Mouse (Mus musculus) gastrocnemius, postnatal 25 days (tissue): Measurements from ENCODE around the gene Faap20. TPM values are rescaled to one million over a fixed set of nuclear protein-coding genes. Genes with fewer than 3 reads are reported as not detected.

Experiments used
- DNase-seq: peaks from one replicate; pipeline ENCODE4 v3.0.0; 2022
- long read RNA-seq, 2 experiments: library from polyadenylated mRNA; stranded (forward); transcript quantifications; one replicate each; pipeline ENCODE4 v2.0.0; 2021
- total RNA-seq, 2 experiments: library from RNA; stranded (reverse); gene quantifications; 1 replicate in 1 of 2; 2 replicates in 1 of 2; pipeline ENCODE4 v1.2.3; 2021

The Faap20 gene
- total RNA-seq, result 1 to 10 TPM; 5.3 to 8.2 TPM
- long read RNA-seq, experiment 1, partial matches to known transcripts, result 0 of 7 reads
- long read RNA-seq, experiment 1, other reads (novel, unspliced or antisense), result 1 of 7 reads
- long read RNA-seq, experiment 2, transcript Faap20-210 (4 exons, 1,076 nt), result major isoform, 12 of 20 reads
- long read RNA-seq, experiment 2, transcript Faap20-201 (3 exons, 1,479 nt), result minor isoform, 7 of 20 reads
- long read RNA-seq, experiment 2, partial matches to known transcripts, result 0 of 20 reads
- long read RNA-seq, experiment 2, other reads (novel, unspliced or antisense), result 1 of 20 reads

DNA sequence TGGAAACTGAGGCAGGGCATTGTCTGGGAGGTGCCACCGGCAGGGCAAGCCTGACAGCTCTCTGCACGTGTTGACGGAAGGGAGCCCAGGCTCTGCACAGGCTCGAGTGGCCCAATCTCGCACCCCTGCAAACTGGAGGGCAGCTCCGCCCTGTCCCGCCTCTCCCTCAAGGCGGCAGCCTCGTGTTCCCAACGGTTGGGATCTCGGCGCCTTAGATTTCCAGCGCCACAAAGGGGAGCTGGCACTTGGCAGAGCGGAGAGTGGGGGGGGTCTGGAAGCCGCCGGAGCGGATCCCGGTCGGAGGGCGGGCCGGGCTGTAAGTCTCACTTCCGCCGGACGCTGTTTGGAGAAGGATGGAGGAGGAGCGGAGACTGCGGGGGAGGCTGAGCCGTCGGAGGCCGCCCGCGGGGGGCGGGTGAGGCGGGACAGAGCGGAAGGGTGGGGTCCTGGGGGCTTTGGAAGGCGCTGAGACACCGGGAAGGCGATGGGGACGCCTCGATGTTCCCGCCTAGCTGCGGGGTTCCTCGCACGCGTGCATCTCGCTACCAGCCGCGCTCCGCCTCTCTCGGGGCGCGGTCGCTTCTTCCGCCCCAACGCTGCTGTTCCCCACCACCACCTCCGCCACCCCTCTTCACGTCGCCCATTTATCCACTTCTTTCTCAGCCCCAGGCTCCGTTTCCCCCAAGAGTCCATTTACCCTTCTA is at the start of gene Faap20:
Faap20 (plus strand) TSS at position 155 of the 704 bp plus-strand sequence.
- DNase-seq, result peak; percentile 88

DNA sequence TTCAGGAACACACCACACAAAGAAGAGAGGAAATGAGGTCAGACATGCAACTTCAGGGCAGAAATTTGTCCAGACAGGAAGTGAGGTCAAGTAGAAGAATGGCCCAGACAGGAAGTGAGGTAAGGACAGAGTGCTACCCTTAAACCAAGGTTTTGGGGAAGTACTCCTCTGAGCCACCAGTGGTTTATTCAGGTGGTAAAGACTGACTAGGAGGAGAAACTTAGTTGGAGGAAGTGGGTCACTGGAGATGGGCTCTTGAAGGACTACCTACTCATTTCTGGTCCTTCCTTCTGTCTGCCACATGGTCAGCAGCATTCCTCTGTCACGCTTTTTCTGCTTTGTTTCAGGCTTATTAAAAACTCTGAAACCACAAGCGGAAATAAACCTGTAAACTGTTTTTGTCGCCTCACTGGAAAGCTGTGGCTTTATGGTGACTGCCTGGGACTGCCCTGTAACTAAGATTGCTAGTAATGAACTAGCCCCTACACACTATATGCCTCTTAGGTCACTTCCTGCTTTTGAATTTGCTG is 48.7 kb upstream of the Faap20 start:
- no peak for DNase-seq

DNA sequence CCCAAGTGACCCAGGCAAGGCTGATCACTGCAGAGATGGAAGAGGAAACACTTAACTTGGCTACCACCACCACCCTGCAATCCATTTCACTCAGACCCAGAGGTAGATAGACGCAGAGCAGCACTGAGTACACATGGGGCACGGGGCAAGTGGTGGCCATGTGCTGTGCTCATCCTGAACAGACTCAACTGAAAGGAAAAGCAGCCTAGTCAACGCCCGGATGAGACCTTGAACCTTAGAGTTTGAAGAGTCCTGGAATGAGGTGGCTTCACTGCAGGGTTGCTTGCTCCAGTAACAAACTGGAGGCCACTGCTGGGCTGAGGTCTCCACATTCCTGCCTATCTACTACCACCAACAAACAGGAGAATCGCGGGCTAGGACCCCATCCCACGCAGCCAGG is 47.8 kb upstream of the Faap20 start:
- DNase-seq, result no peak

DNA sequence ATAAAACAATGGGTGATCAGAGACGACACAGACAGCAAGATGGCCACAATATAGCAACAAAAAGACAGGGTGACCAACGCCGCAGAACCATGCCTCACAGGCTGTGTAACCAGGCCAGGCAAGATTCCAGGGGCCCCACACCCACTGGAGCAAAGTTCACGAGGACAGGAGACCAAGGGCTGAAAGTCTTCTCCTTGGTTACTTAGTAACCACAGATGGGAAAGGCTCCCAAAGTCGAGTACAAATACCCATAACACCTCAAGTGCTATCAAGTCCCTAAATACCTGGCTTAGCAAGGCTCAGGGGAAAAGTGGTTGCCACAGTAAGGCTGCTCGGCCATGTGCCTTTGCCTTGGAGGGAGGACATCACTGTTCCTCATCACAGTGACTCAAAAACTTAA is 43.7 kb upstream of the Faap20 start:
- DNase-seq, result no peak

DNA sequence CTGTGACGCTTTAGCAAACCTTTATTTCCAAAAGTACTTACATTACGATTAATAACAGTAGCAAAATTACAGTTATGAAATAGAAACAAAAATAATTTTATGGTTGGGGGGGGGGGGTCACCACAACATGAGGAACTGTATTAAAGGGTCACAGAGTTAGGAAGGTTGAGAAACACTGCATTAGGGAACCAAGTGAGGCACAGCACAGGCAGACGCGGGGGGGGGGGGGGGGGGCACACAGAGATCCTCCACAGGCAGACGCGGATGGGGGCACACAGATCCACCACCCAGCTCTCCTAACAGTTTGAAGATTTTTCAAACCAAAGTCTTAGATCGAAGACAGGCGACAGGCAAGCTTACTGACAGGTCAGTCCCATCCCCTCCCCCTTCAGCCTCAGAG is 43.1 kb upstream of the Faap20 start:
- no peak for DNase-seq

DNA sequence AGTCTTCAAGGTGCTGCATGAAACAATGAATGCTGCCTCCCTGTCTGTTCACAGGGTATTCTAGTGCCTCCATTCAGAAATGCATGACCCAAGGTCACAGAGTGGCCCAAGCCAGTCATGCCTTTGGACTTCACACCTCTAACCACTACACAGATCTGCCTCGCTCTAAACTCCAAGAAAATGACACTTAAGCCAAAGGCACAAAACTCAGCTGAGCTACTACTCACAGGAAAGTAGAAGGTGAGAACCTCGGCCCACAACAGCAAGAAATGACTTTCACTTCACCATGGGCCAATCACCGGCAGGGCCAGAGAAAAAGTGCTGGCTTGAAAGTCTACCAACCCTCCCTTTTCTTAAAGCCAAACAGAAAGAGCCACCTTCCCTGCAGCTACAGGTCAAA is 41.8 kb upstream of the Faap20 start:
- DNase-seq, result no peak

DNA sequence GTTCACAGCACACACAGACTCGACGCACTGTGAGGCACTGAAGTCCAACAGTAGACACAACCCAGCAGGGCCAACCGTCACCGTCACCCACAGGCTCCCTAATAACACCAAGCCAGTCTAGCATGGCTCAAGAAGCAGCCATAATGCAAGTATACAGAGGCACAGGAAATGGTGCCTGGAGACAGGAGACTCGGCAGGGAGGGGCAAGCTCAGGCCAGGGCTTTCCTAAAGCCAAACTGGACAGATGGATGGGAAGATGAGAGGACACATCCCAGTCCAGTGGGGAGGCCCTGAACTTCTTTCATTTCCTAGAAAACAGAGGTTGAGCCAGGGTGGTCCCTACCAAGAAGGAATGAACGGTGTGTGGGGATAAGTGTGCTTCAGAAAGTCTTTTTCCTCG is 41.0 kb upstream of the Faap20 start:
- no peak for DNase-seq

DNA sequence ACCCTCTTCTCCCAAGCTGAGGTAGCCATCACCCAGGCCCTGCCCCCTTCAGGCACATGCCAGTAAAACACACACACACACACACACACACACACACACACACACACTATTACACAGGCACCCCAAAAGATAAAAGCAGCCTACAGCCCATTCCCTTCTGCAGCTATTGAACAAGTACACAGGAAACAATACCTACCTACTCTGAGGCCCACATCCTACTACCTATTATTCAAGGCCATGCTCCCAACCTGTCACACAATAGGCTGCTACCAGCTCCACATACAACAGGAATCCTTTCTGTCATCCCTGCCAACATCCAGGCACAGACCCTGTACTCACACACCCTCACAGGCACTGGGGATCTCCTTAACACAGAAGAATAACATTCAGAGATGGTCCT is 40.5 kb upstream of the Faap20 start:
- no peak for DNase-seq

DNA sequence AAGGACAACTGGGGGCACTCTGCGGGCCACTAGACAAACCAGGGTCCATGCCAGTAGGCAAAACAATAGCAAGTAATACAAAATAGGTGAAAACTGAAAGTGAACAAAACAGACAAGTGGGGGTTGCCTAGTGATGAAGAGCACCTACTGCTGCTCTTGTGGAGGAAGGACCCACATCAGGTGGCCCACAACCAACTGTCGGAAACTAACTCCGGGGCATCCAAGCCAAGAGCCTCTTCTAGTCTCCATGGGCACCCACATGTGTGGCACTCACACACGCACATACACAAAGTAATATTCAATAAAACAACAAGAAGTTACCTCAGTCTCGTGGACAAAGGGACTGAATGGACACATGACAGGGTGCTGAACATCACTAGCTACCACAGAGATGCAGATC is 40.1 kb upstream of the Faap20 start:
- no peak for DNase-seq

DNA sequence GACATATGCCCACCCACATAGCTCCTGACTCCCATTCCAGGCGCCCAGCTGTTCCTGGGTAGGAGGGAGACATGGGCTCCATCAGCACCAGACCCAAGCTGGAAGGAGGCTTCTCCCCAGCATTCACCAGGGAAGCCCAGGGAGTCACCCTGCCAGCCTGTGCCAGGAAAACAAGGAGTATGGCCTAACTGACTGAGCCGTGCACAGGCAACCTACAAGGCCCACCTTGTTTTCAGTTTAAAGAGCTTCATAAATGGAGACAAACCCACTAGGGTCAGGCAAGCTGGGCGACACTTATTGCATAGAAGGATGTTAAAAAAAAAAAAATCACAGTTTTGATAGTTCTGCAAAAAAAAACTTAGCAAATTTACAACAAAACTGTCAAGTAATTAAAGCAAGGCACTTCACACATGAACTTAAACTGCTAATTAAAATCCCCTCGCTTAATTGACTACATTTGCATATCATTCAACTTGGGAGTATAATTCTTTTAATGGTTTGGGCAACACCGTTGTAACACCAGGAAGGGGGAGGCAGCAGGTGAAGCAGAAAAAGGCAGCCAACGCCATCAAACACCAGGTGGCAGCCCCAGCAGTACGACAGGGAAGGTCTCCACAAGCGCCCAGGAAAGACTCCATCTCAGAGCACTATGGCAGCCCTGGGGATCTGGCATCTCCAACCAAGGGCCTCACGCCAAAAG is 36.4 kb upstream of the Faap20 start:
- no peak for DNase-seq

DNA sequence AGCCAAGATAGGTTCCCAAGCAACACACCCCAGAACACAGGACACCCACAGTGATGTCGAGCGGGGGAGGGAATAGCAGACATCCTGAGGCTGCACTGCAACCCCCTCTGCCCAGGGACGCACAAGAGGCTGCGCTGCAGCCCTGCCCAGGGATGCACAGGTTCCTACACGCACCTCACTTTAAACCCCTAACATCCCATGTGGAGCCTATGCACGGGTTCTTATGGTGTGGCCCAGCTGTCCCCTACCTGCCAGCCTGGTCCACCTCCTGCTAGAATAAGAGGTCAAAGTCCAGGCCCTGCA is 35.9 kb upstream of the Faap20 start:
- DNase-seq, result no peak

DNA sequence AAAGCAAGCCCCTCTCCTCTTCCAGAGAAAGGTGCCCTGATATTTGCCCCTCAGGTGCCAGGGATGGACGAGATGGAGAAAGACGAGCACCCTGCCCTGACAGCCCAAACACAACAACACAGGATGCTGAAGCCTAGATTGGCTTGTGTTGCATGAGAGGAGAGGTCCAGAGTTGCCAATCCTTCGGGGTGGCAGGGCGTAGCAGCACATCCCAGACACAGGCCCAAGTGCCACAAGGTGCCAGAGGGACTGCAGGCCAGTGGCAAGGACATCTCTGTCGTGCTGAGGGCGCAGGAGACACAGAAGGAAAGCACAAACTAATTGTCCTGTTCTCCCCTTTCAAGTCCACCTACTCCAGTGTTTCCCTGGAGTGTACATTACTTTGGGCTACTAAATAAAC is 35.4 kb upstream of the Faap20 start:
- DNase-seq, result no peak

DNA sequence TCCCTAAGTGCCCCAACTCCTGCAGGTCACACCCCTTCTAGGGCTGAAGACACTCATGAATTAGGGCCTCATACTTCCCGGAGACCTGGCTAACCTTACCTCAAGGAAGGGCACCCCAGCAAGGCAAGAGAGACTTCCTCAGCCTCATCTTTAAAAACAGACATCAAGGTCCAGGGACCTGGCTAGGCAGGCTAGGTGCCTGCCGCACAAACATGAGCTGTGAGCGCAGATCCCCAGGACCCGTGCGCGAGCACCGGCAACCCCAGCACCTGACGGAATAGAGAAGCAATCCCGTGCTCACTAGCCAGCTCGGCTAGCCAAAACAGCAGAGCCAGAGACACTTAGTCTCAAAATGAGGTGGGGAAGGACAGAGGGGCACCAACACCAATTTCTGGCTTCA is 34.8 kb upstream of the Faap20 start:
- no peak for DNase-seq

DNA sequence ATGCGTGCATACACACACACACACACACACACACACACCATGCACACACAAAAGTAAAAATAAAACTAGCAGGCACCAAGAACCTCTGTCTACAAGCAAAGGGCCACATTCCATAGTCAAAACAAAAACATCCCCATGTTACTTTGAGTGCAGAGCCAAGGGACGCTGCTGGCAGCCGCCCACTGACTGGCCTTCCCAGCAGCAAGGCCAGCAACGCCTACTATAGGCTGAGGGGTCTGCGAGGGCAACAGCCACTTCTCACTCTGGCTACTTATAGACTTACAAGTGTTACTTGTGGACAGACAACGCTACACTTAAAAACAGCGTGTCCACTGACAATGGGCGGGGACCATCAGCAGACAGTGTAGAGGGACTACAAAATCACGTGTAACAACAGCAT is 34.4 kb upstream of the Faap20 start:
- DNase-seq, result no peak

DNA sequence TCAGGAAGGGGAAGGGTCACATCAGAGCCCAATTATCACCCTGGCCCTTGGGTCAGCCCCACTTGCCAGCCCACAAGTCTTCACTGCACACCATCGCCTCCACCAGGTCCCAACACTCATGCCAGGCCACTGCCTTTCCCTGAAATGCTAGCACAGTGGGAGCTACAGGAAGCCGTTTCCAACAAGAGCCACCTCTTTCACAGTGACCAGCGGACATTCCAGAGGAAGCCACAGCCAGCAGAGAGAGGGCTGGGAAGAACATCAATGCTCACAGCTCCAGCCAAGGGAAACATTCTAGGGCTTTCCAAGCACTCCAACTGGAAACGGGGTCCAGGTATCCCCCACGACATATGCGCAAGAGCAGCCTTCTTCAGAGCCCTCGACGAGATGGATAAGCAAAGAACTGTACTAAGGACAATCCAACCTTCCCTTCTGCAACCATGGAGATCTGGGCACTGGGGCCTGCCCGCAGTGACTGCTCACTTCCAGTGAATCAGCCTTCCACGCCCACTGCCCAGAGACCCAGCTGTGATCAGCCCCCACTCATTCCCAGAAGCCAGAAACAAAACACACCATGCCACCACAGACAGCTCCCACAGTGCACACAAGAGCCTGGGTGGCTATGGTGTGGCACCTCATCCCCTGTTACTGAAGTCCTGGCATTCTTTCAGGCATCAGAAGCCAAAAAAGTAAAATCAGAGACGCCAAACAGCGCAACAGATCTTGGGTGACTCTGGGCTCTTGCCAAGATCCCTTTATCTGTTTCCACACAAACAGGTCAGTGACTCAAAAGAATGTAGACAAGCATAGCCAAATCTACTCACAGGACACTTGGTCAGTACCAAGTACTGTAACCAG is 33.6 kb upstream of the Faap20 start:
- DNase-seq, result peak; percentile 63

DNA sequence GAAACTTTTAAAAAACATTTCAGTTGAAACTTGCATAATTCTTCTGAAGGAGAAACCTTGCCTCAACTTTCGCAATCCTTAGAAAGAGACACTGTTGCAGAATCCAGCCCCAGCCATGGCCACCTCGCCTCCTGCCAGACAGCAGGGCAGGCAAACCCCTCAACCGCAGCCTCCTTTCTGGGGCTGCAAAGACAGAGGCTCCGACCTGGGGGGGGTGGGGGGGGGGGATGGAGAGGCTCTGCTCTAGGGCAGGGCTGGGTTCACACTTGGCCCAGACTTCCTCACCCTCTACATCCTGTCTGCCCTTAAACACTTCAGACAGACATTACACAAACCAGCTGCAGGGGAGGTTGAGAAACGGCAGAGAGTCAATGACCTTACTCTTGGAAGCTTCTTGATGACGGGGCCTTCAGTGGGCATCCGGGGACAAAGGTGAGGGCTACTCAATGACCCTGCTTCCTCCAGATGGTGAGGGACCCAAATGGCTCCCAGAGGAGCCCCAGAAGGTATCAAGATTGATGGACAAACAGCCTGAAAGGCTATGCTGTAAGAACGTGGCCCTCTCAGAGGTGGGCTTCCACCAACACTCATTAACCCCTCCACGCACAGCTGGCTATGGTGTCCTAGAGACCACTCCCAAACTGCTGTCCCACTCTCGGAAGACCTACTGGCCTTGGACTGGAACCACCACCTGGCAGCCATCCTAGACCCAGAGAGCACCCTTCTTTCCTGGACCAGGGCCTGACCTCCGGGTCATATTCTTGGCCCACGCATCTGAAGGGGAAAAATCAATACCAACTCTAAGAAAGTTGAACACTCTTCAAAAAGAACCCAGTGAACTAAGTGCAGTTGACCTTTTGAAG is 32.1 kb upstream of the Faap20 start:
- DNase-seq, result no peak

DNA sequence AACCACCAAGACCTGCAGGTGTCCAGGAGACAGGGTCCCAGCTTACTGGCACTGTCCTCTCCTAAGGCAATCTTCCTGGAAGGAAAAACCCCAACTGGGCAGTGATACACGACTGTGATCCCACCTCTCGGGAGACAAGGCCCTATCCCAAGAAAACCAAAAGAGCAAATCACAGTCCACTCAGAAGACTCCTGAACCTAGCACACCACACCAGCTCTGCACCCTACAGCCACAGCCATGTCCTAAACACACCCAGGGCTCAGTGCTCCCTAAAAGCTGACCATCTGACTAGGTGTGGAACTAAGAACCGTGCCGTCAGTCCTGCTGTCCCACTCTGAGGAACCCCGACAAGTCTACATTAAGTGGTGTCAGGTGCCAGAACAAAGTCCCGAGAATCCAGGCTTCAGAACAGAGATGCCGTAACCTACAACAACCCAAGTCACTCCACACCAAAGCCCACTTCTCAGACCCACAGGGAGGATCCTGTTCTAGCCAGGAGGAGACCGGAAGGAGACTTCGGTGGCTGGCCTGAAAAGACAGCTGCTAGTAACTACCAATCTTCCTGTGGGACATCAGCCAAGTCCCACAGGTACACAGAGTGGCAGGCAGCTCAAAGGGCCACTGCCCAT is 31.4 kb upstream of the Faap20 start:
- DNase-seq, result no peak

DNA sequence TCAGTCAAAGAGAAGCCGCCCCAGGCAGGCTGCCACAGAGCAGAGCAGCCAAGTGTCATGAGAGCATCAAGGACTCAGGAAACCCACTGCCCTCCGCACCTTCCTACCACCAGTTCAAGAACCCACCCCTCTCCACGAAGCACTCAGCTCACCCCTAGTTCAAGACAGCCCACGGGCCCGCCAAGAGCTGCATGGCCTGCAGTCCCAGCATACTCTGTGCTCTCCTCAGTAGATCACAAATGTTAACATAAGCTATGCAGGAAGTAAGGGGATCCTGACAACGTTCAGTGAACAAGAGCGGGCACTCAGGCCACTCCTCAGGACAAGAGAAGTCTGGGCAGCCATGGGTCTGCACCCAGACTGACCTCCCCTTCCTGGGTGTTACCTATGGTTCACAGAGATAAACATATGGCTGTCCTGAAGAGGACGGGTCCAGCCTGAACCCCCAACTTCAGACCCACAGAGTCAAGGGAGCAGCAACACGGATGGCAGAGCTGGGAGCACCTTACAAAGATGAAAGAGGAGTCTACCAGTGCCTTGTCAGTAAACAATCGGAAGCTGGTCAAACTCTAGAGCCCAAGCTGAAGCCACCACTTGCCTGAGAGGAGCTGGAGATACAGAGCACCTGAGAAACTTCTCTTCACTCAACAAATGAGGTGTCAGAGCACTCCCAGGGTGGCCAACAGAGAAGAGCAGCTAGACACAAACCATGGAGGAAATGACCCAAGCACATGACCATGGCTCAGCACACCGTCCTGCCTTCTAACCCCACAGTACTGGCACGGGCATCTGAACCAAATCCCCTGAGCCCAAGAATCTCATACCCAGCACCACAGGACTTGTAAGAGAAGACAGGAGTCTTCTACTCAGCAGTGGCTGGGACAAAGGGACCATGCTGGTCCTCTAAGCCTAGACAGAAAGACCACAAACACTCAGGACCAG is 30.1 kb upstream of the Faap20 start:
- no peak for DNase-seq

DNA sequence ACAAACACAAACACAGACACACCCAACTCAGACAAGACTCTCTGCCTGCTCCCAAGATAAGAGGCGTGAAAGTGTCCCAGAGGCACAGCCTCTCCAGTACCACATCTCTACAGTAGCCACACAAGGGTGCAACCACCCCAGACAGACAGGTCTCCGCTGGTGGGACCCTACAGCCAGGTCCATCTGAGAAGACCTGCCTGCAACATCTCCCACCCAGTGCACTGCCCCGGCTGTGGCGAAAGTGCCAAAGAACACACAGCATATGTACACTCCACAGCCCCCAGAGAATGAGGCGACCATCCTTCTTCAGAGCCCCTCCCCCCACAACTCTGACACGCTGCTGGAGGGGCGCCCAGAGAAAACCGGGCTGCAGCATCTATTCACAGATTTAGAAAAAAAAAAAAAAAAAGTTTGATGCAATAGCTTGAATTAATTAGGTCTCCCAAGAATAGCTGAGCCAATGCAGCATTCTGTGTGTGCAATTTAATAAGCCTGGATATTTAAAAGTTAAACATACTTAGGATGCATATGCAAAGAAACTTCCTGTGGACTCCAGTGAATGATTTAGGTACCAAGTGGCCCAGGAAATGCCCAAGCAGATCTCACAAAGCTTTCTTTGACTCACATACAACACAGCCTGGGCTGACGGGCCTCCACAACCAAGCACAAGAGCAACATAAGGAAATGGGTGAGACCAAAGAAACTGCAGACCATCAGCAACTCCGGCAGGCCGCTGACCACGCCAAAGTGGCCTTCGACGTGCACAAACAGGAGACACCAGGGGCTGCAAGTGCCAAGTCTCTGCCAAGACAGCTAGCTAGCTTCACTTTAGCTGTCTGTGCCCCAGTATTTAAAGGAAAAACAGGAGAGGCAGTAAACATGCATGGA is 29.1 kb upstream of the Faap20 start:
- no peak for DNase-seq
